Mouse (Mus musculus): Measurements from ENCODE around the gene Tanc2.

The Tanc2 gene

GRCm38 (mm10) chr11:105955815-105956430, 366.1 kb downstream of the Tanc2 start:
- no peak for DNase-seq (ENCODE audit: low read depth)

- DNase-seq (ENCODE audit: low read depth) = no peak
Measured at GRCm38 (mm10) chr11:105957501-105957900, 367.7 kb downstream of the Tanc2 start.

GRCm38 (mm10) chr11:105958566-105958965, 368.8 kb downstream of the Tanc2 start:
- no peak for DNase-seq (ENCODE audit: low read depth)

GRCm38 (mm10) chr11:105959355-105959754, 369.6 kb downstream of the Tanc2 start:
- DNase-seq (ENCODE audit: low read depth) = no peak

GRCm38 (mm10) chr11:105964691-105965090, 374.9 kb downstream of the Tanc2 start:
- DNase-seq (ENCODE audit: low read depth) = no peak

- no peak for DNase-seq (ENCODE audit: low read depth)
Measured at GRCm38 (mm10) chr11:105966288-105966687, 376.5 kb downstream of the Tanc2 start.

GRCm38 (mm10) chr11:105967741-105968574, 378.2 kb downstream of the Tanc2 start, which contains the start of gene Ace:
Gene Ace, plus strand, starts transcription at chr11:105967945.
- DNase-seq (ENCODE audit: low read depth) = no peak

GRCm38 (mm10) chr11:105968948-105969347, 379.2 kb downstream of the Tanc2 start:
- no peak for DNase-seq (ENCODE audit: low read depth)

- no peak for DNase-seq (ENCODE audit: low read depth)
Measured at GRCm38 (mm10) chr11:105969516-105969915, 379.7 kb downstream of the Tanc2 start.

- no peak for DNase-seq (ENCODE audit: low read depth)
Measured at GRCm38 (mm10) chr11:105974593-105974992, 384.8 kb downstream of the Tanc2 start.

- DNase-seq (ENCODE audit: low read depth) = no peak
Measured at GRCm38 (mm10) chr11:105975050-105975449, 385.3 kb downstream of the Tanc2 start.

GRCm38 (mm10) chr11:105975636-105976035, 385.9 kb downstream of the Tanc2 start:
- DNase-seq (ENCODE audit: low read depth) = no peak

GRCm38 (mm10) chr11:105978232-105978631, 388.4 kb downstream of the Tanc2 start:
- no peak for DNase-seq (ENCODE audit: low read depth)

GRCm38 (mm10) chr11:105978634-105979033, 388.8 kb downstream of the Tanc2 start:
- DNase-seq (ENCODE audit: low read depth) = no peak
